Mouse (Mus musculus) olfactory bulb, adult 2 months (tissue): ENCODE measurements at regions not wholly inside any gene's neighbourhood (a gene's known extent, or its start where the extent isn't known, plus 50 kb on each side); places are given as distances from the start of the nearest gene placed in this dataset.

ENCODE experiments used
- CTCF ChIP-seq: fragments of 200-500 bp; IDR thresholded peaks from 2 replicates; pipeline ENCODE4 v1.5.1; 2012; ENCODE audit warnings: low read depth, mild to moderate bottlenecking, low read length, moderate library complexity; ENCODE audit not compliant: insufficient read depth
- POLR2A ChIP-seq: fragments of 200-500 bp; IDR thresholded peaks from 2 replicates; pipeline ENCODE4 v1.6.1; 2012; ENCODE audit warnings: mild to moderate bottlenecking, low read depth, low read length, moderate library complexity; ENCODE audit not compliant: insufficient read depth

DNA sequence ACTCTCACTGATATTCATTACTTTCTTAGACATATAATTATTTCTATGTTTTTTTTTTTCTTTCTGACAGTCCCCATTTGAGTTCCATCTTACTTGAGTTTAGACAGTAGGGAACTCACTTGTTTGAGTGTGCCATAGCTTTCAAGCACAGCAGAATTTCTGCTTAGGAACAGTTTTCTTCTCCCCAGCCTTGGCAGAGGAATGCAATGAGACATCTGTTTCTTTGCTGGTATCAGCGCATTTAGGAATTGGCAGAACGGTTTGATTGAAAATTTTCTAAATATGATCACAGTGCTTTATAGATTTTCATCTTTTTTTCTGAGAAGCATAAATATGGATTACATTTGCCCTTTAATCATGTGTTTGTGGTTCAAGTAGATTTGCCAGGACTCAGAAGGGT is 448.6 kb downstream of the Chl1 start:
- no peak for TF ChIP-seq CTCF
- TF ChIP-seq POLR2A = no peak
